Mouse (Mus musculus) neural tube, embryonic 14.5 days (tissue): ENCODE data around the gene Dock6. TPM values are rescaled to one million over a fixed set of nuclear protein-coding genes. Genes with fewer than 3 reads are reported as not detected.

Experiments used
- ATAC-seq: fragments of 200-750 bp; cut with Nextera tagmentation; 2 replicates; pipeline ENCODE4 v1.8.0; 2017; ENCODE audit warnings: low read depth, mild to moderate bottlenecking, moderate TSS enrichment, moderate library complexity
- H3K27ac ChIP-seq: fragments of 300-500 bp; sonication (generic); 2 replicates; pipeline ENCODE4 v1.5.1; 2014; ENCODE audit warnings: low read depth, mild to moderate bottlenecking, control low read depth, low read length, moderate library complexity, mixed read lengths
- H3K27me3 ChIP-seq: fragments of 300-500 bp; sonication (generic); 2 replicates; pipeline ENCODE4 v1.6.1; 2014; ENCODE audit warnings: low read length; ENCODE audit not compliant: control insufficient read depth, insufficient read depth
- H3K36me3 ChIP-seq: fragments of 300-500 bp; sonication (generic); 2 replicates; pipeline ENCODE4 v1.6.1; 2014; ENCODE audit warnings: low read length, mixed read lengths; ENCODE audit not compliant: control insufficient read depth, insufficient read depth
- H3K4me1 ChIP-seq: fragments of 300-500 bp; sonication (generic); 2 replicates; pipeline ENCODE4 v1.6.1; 2014; ENCODE audit warnings: low read length; ENCODE audit not compliant: control insufficient read depth, insufficient read depth
- H3K4me2 ChIP-seq: fragments of 300-500 bp; sonication (generic); 2 replicates; pipeline ENCODE4 v1.6.1; 2014; ENCODE audit warnings: mild to moderate bottlenecking, low read depth, low read length, control low read depth
- H3K4me3 ChIP-seq: fragments of 300-500 bp; sonication (generic); 2 replicates; pipeline ENCODE4 v1.5.1; 2014; ENCODE audit warnings: low read depth, low read length, control low read depth, mixed read lengths
- H3K9ac ChIP-seq: fragments of 300-500 bp; sonication (generic); replicated peaks from 2 replicates; pipeline ENCODE4 v1.6.1; 2014; ENCODE audit warnings: low read depth, mild to moderate bottlenecking, control low read depth, low read length, mixed read lengths
- H3K9me3 ChIP-seq: fragments of 300-500 bp; sonication (generic); 2 replicates; pipeline ENCODE4 v1.6.1; 2016; ENCODE audit warnings: low read length; ENCODE audit not compliant: control insufficient read depth
- WGBS: fragments of 180-500 bp; shearing (Covaris S2); extraction: QIAGEN DNeasy Blood & Tissue Kit; methylation state at CpG from one replicate; pipeline ENCODE4 v1.1.7; 2014; 5-methylcytosine and 5-hydroxymethylcytosine counted together
- microRNA-seq: library from miRNA; unstranded; fragments of <30 nt; microRNA quantifications from one replicate; pipeline ENCODE4, GENCODE M21; 2016
- polyA plus RNA-seq: library from polyadenylated mRNA; unstranded; fragments of >200 nt; fragmentation: Nextera tagmentation; extraction: Ambion mirVana; gene quantifications from 2 replicates; pipeline ENCODE4 v1.2.1, GENCODE M21; 2014

The Dock6 gene
- polyA plus RNA-seq, 1 experiment from 2014 or later: 8.2 TPM

DNA sequence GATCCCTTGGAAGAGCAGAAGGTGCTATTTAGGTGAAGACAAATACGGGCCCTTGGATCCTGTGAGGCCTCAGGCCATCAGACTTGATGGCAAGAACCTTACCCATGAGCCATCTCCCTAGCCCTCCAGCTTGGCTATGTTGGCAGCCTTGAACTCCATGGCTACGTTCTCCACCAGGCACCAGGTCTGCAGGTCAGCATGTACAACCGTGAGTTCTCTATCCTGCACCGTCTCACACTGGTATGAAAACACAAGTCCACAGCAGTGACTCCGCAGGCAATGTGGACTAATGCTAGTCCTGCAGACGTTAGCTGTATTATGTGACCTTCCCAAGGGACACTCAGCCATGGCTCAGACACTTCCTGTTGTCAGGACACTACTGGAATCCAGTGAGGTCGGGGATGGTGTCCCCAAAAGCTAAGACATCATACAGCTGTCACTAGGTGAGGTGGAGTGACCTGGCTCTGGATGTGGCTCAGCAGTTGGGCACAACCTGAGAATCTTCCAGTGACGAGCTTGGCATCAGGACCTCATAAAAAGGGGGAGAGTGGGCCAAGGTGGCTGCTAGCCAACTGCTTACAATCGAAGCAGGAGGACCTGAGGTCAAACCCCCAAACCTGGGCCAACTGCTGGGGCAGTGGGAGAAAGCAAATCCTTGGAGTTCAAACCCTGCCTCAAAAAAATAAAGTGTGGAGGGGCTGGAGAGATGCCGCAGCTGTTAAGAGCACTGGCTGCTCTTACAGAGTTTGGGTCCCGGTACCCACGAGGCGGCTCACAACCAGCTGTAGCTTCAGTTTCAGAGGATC, 97.7 kb downstream of the Dock6 start:
- ATAC-seq: no peak
- Histone ChIP-seq H3K27ac (no peak overlapping the region), H3K36me3 (no peaks in the 10 kb centered on the region), H3K9ac (no peak overlapping the region), H3K9me3 (no peaks in the 10 kb centered on the region), H3K4me1 (0 out of 2 replicates have a peak, but pooled peaks cover 3% of the 10 kb centered on the region), H3K4me2 (no peak overlapping the region), H3K4me3 (no peak overlapping the region), H3K27me3 (no peaks in the 10 kb centered on the region)
- WGBS: 81% methylated on average over 13 of the region's 13 CpGs

DNA sequence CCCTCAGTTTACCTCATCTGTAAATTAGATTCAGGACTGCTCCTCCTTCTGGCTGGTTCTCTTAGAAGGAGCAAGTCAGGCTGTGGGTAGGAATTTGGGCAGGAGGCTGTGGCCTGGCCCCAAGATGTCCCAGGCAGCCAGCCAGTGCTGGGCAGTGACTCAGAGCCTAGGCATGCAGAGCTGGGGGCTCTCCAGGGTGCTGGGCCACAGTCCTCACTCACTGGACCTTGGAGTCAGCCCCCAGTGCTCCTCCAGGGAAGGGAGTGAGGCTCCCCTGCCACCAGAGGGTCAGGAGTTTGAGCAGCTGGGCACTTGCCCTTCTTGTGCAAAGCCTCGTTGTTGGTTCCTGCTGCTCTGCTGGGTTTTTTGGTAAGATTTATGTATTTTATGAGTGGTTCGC, 98.4 kb downstream of the Dock6 start:
- 80% methylated on average over 2 of the region's 2 CpGs for WGBS
- Histone ChIP-seq H3K27me3 (no peaks in the 10 kb centered on the region), H3K4me2 (no peak overlapping the region), H3K4me3 (no peak overlapping the region), H3K36me3 (peaks cover 7% of the 10 kb centered on the region; the same call in 1 of the 2 replicates), H3K9ac (no peak overlapping the region), H3K27ac (no peak overlapping the region), H3K9me3 (no peaks in the 10 kb centered on the region), H3K4me1 (no peaks in the 10 kb centered on the region)
- no peak for ATAC-seq

DNA sequence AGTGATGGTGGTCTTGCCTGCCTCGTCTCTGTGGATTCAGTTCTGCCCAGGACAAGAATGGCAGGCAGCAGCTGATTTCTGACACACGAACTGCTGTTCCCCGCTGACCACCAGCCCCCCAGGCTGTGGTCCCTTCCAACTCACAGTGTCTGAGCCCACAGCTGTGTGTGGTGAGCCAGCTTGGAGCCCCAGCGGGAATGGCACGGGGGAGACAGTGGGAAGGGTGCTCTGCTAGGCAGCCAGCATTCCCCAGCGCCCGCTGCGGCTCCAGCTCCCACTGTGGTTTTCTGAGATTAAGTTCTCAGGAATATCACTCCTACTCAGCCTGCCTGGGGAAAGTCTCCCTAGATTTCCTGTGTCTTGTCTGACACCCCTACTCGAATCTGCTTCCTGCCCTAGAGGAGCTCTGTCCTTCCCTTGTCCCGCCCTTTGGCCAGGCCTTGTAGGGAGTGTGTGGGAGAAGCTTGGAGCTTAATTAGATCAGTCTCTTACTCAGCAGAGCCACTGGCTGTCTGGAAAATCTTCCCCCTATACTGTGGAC, 100.1 kb downstream of the Dock6 start:
- 65% methylated on average over 10 of the region's 10 CpGs for WGBS
- Histone ChIP-seq H3K36me3 (peaks cover 15% of the 10 kb centered on the region), H3K27ac (no peak overlapping the region), H3K4me3 (no peak overlapping the region), H3K9me3 (no peaks in the 10 kb centered on the region), H3K9ac (no peak overlapping the region), H3K4me2 (no peak overlapping the region), H3K27me3 (no peaks in the 10 kb centered on the region), H3K4me1 (no peaks in the 10 kb centered on the region)
- no peak for ATAC-seq

DNA sequence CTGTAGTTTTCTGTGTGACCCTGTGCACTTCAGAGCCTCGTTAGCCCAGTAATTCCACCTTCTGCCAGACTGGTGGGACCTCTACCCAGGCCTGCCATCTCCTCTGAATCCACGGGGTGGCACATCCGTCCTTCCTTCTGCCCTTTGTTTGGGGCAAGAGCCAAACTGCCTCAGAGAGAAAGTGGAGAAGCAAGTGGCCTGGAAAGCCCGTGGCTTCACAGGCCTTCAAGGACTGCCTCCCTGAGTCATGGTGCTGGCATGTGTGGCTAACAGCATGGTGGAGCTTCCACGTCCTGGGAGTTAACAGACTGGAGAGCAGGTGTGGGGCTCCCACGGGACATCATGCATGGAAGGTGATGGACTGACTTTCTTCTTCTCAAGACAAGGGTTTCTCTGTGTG, 101.1 kb downstream of the Dock6 start:
- Histone ChIP-seq H3K9ac (no peak overlapping the region), H3K4me2 (no peak overlapping the region), H3K27me3 (no peaks in the 10 kb centered on the region), H3K9me3 (no peaks in the 10 kb centered on the region), H3K4me3 (no peak overlapping the region), H3K36me3 (peaks cover 23% of the 10 kb centered on the region), H3K27ac (no peak overlapping the region), H3K4me1 (no peaks in the 10 kb centered on the region)
- WGBS: 63% methylated on average over 6 of the region's 6 CpGs
- ATAC-seq: no peak

DNA sequence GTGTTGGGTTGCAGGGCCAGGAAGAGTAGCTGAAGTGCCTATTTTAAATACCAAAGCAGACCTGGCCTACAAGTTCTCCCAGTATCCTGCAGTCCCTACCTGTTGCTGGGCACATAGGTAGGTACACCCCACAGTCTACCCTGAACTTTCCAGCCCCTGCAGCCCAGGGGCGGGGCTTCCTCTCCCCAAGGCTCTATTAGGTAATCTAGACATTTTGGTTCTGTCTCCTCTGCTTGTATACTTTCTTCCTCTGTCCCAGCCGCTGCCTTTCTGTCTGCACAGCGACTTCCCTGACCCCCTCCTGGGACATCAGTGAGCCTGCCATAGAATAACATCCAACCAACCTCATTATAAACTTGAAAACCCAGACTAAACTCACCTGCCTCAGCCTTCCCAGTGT, 102.1 kb downstream of the Dock6 start:
- no peaks in the 10 kb centered on the region for H3K9me3 ChIP-seq
- no peaks in the 10 kb centered on the region for H3K27me3 ChIP-seq
- H3K4me3 ChIP-seq: no peak overlapping the region
- peaks cover 27% of the 10 kb centered on the region for H3K36me3 ChIP-seq
- H3K9ac ChIP-seq: no peak overlapping the region
- H3K4me2 ChIP-seq: no peak overlapping the region
- no peak for ATAC-seq
- 81% methylated on average over 3 of the region's 3 CpGs for WGBS
- no peaks in the 10 kb centered on the region for H3K4me1 ChIP-seq
- H3K27ac ChIP-seq: no peak overlapping the region

Small RNAs within 50 kb of the gene (microRNA-seq; reads per million reads assigned to microRNA genes)
- gene Mir7083: 2.3 reads per million

Other genes starting within 250 kb of the Dock6 start
- gene Smarca4, start 236.5 kb downstream of the Dock6 start, polyA plus RNA-seq: 138 and 152 TPM in 2 replicates
- gene Ldlr, start 129.2 kb downstream of the Dock6 start, polyA plus RNA-seq: 7.3 and 8.3 TPM in 2 replicates
- gene Spc24, start 92.3 kb downstream of the Dock6 start, polyA plus RNA-seq: 11.2 and 12.5 TPM in 2 replicates
- 1.3 and 2.4 TPM in 2 replicates for gene Kank2, start 53.9 kb downstream of the Dock6 start, polyA plus RNA-seq
- 0.24 and 0.53 TPM in 2 replicates for gene Angptl8, start 17.1 kb downstream of the Dock6 start, polyA plus RNA-seq
- gene Rab3d, start 65.6 kb upstream of the Dock6 start, polyA plus RNA-seq: 12.0 and 21.4 TPM in 2 replicates
- 7.0 and 8.1 TPM in 2 replicates for gene Ccdc159, start 74.8 kb upstream of the Dock6 start, polyA plus RNA-seq
- gene Tmem205, start 74.9 kb upstream of the Dock6 start, polyA plus RNA-seq: 48.6 and 49.6 TPM in 2 replicates
- gene Plppr2, start 84.4 kb upstream of the Dock6 start, polyA plus RNA-seq: 83.5 and 89.6 TPM in 2 replicates
- 10.1 and 21.3 TPM in 2 replicates for gene Swsap1, start 103.1 kb upstream of the Dock6 start, polyA plus RNA-seq
- 0.67 and 2.0 TPM in 2 replicates for gene Epor, start 110.9 kb upstream of the Dock6 start, polyA plus RNA-seq
- 1.8 TPM in 2 replicates for gene Rgl3, start 136.8 kb upstream of the Dock6 start, polyA plus RNA-seq
- gene Ccdc151, start 150.0 kb upstream of the Dock6 start, polyA plus RNA-seq: 2.9 and 5.4 TPM in 2 replicates
- gene Prkcsh, start 150.2 kb upstream of the Dock6 start, polyA plus RNA-seq: 74.1 and 77.5 TPM in 2 replicates
- 132 and 146 TPM in 2 replicates for gene Elavl3, start 199.4 kb upstream of the Dock6 start, polyA plus RNA-seq
- not detected in 2 replicates for gene Gm49318, start 218.6 kb upstream of the Dock6 start, polyA plus RNA-seq
- gene Zfp653, start 218.7 kb upstream of the Dock6 start, polyA plus RNA-seq: 13.5 and 14.2 TPM in 2 replicates
- gene Ecsit, start 232.8 kb upstream of the Dock6 start, polyA plus RNA-seq: 56.8 and 64.2 TPM in 2 replicates
- gene Cnn1, start 246.6 kb upstream of the Dock6 start, polyA plus RNA-seq: 0.43 and 0.66 TPM in 2 replicates